Mouse (Mus musculus): ENCODE data around the gene Psmb11. TPM values are rescaled to one million over a fixed set of nuclear protein-coding genes. Genes with fewer than 3 reads are reported as not detected.

The Psmb11 gene
- polyA plus RNA-seq, 1 experiment, result not detected

DNA sequence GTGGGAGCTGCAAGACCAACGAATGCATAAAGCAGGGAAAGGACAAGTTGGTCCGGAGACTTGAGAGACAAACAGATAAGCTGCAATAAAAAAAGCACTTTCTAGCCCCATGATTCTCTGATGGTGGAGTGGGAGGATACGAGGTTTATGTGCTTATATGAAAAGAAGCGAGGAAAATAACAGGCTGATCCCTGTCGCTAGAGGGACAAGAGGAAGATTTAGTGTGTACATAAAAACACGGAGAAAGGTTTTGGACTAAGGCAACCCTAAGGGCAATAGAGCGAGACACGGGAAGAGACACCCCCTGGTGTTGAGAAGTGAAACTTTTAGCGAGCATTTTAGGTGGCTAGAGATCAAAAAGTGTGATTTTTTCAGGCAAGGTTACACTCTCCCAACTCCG lies 43.2 kb upstream of the Psmb11 start:
- TF ChIP-seq POLR2A (IDR thresholded peaks at IDR 0.05; ENCODE audit: low read depth, low read length) (peak; percentile 4; the same call in 1 of the 2 replicates), CTCF (IDR thresholded peaks at IDR 0.05; ENCODE audit: borderline replicate concordance, insufficient read depth, low read length) (no peak)
- no peaks in the 10 kb centered on the region for H3K4me1 ChIP-seq (ENCODE audit: control insufficient read depth, insufficient read depth, low read length)
- peak overlapping the region; percentile 89 for H3K27ac ChIP-seq (ENCODE audit: insufficient read depth, low read length)
- H3K4me3 ChIP-seq (ENCODE audit: insufficient read depth, low read length), result peak overlapping the region; percentile 87

DNA sequence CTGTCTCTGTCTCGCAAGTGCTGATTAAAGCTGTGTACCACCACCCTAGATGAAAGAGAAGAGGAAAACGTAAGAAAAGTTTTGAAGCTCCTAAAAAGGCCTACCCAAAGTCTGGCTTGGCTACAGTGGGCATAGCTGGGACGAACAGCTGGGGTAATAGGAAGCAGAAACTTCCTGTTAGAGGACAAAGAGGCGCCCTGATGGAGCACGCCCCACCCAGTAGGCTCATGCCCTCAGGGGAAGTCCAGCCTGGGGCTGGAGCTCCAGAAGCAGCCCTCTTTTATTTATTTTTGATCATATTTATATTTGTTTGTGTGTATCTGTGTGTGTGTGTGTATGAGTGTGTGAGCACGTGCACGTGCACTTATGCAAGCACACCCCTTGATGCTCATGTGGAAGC lies 41.6 kb upstream of the Psmb11 start:
- H3K4me1 ChIP-seq (ENCODE audit: control insufficient read depth, insufficient read depth, low read length), result no peaks in the 10 kb centered on the region
- TF ChIP-seq CTCF (IDR thresholded peaks at IDR 0.05; ENCODE audit: borderline replicate concordance, insufficient read depth, low read length) (no peak), POLR2A (IDR thresholded peaks at IDR 0.05; ENCODE audit: low read depth, low read length) (no peak)
- H3K4me3 ChIP-seq (ENCODE audit: insufficient read depth, low read length), result no peak overlapping the region
- no peak overlapping the region for H3K27ac ChIP-seq (ENCODE audit: insufficient read depth, low read length)

DNA sequence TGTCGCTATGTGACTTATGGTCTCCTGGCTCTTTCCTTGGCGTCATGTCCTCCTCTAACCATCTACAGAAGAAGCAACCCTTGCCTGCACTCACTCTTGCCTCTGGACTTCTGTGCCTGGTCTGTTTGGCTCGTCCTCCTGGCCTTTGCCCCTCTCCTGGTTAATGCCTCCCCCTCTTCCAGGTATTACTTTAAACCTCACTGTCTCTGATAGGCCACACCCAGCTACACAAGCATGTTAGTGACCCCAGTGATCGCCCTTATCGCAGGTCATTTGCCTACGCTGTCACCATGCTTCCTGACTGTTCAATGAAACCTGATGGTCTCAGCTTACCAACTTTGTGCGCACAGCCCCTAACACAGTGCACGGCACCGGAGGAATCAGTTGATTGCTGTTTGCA lies 38.7 kb upstream of the Psmb11 start:
- Histone ChIP-seq H3K4me3 (ENCODE audit: insufficient read depth, low read length) (no peak overlapping the region), H3K4me1 (ENCODE audit: control insufficient read depth, insufficient read depth, low read length) (no peaks in the 10 kb centered on the region), H3K27ac (ENCODE audit: insufficient read depth, low read length) (no peak overlapping the region)
- TF ChIP-seq POLR2A (IDR thresholded peaks at IDR 0.05; ENCODE audit: low read depth, low read length) (no peak), CTCF (IDR thresholded peaks at IDR 0.05; ENCODE audit: borderline replicate concordance, insufficient read depth, low read length) (no peak)

DNA sequence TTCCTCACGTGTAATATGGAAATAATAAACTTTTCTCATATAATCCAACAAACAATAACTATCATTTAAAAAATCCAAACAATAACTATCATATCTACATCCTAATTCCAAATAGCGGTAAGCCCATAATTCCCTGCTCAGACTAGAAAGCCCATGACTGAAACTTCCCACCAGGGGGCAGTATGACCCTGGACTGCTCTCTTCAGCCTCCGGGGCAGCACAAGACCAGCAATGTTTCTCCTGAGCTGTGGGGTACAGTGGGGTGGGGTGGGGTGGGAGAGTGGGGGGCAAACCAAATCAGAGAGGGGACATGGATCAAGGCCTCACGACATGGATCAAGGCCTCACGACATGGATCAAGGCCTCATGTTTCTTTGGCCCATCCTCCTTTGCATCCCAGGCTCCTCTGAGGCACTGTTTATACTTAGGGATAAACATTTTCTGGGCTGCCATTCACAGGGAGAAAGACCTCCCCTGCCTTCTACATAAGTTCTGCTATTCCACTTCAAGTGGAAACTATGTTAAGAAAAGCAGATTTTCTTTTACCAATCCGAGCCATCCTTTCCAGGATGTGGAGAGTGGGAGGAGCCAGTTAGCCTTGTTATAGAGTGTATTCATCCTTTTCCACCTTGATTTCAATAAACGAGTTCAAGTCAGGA lies 37.4 kb upstream of the Psmb11 start:
- TF ChIP-seq POLR2A (IDR thresholded peaks at IDR 0.05; ENCODE audit: low read depth, low read length), result no peak
- TF ChIP-seq CTCF (IDR thresholded peaks at IDR 0.05; ENCODE audit: borderline replicate concordance, insufficient read depth, low read length), result peak; percentile 47; the same call in 1 of the 2 replicates
- H3K4me3 ChIP-seq (ENCODE audit: insufficient read depth, low read length), result no peak overlapping the region

DNA sequence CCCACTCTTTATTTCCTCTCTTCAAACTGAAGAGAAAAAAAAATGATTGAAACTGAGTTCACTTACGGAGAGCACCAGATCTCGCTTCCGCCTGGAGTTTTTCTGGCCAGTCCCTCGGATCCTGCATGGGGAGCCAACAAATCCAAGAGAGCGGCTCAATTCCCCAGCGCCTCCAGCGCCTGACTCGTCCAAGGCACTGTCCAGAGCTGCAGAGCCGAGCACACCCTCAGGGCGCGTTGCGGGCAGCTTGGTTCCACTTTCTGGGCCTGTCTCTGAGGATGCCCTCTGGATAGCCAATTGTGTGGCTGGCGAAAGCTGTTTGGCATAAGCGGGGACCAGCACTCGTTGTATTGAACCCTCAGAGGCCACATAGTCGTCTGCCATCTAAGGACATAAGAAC lies 30.2 kb upstream of the Psmb11 start:
- TF ChIP-seq POLR2A (IDR thresholded peaks at IDR 0.05; ENCODE audit: low read depth, low read length), result no peak
- TF ChIP-seq CTCF (IDR thresholded peaks at IDR 0.05; ENCODE audit: borderline replicate concordance, insufficient read depth, low read length), result no peak
- Histone ChIP-seq H3K27ac (ENCODE audit: insufficient read depth, low read length) (no peak overlapping the region), H3K4me1 (ENCODE audit: control insufficient read depth, insufficient read depth, low read length) (peaks cover 2% of the 10 kb centered on the region; the same call in 1 of the 2 replicates), H3K4me3 (ENCODE audit: insufficient read depth, low read length) (no peak overlapping the region)

More for the DNA sequence above, 37.4 kb upstream of the Psmb11 start:
- Histone ChIP-seq H3K4me1 (ENCODE audit: control insufficient read depth, insufficient read depth, low read length) (no peaks in the 10 kb centered on the region), H3K27ac (ENCODE audit: insufficient read depth, low read length) (no peak overlapping the region)

DNA sequence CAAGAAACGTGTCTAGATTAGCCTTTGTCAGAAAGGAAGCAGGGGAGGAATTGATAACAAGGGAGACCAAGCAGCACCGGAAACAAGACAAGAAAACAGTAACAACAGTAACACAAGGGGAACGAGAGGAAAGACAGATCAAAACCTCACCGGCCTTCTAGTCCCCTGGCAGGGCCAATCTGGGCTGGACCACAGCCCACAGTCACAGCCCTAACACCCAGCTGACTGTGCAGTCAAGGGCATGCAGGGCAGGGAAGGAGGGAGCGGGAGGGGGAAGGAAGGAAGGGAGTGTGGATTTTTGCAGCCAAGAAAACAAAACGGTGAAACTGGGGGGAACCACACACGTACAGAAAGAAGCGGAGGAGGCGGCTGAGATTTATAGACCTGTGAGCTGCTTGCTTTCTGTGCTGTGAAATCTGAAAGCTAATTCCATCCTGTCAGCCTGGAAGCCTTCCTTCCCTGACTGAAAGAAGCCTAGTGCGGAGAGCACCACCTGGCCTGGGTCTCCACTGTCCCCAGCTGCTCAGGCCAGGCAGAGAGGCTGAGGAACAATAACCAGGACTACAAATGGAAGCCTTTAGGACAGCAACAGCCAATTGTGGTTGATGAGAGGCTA lies 28.8 kb upstream of the Psmb11 start:
- TF ChIP-seq POLR2A (IDR thresholded peaks at IDR 0.05; ENCODE audit: low read depth, low read length), result no peak
- TF ChIP-seq CTCF (IDR thresholded peaks at IDR 0.05; ENCODE audit: borderline replicate concordance, insufficient read depth, low read length), result no peak
- H3K27ac ChIP-seq (ENCODE audit: insufficient read depth, low read length), result no peak overlapping the region
- H3K4me3 ChIP-seq (ENCODE audit: insufficient read depth, low read length), result no peak overlapping the region
- H3K4me1 ChIP-seq (ENCODE audit: control insufficient read depth, insufficient read depth, low read length), result peaks cover 2% of the 10 kb centered on the region; the same call in 1 of the 2 replicates

DNA sequence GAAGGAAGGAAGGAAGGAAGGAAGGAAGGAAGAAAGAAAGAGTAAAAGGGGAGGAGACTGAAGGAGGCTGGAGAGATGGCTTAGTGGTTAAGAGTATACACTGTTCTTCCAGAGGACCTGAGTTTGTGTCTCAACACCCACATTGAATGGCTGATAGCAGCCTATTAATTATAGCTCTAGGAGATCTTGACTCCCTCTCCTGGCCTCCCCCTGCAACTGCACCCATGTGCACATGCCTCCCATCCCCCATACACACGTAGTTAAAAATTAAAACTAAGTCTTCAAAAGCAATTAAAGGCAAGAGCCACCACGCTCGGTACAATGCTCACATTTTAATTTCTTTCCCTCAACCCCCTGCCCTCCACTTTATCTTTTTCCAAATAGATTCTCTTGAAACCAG lies 27.2 kb upstream of the Psmb11 start:
- Histone ChIP-seq H3K27ac (ENCODE audit: insufficient read depth, low read length) (no peak overlapping the region), H3K4me3 (ENCODE audit: insufficient read depth, low read length) (no peak overlapping the region), H3K4me1 (ENCODE audit: control insufficient read depth, insufficient read depth, low read length) (peaks cover under 1% of the 10 kb centered on the region; the same call in 1 of the 2 replicates)
- TF ChIP-seq CTCF (IDR thresholded peaks at IDR 0.05; ENCODE audit: borderline replicate concordance, insufficient read depth, low read length) (no peak), POLR2A (IDR thresholded peaks at IDR 0.05; ENCODE audit: low read depth, low read length) (no peak)

DNA sequence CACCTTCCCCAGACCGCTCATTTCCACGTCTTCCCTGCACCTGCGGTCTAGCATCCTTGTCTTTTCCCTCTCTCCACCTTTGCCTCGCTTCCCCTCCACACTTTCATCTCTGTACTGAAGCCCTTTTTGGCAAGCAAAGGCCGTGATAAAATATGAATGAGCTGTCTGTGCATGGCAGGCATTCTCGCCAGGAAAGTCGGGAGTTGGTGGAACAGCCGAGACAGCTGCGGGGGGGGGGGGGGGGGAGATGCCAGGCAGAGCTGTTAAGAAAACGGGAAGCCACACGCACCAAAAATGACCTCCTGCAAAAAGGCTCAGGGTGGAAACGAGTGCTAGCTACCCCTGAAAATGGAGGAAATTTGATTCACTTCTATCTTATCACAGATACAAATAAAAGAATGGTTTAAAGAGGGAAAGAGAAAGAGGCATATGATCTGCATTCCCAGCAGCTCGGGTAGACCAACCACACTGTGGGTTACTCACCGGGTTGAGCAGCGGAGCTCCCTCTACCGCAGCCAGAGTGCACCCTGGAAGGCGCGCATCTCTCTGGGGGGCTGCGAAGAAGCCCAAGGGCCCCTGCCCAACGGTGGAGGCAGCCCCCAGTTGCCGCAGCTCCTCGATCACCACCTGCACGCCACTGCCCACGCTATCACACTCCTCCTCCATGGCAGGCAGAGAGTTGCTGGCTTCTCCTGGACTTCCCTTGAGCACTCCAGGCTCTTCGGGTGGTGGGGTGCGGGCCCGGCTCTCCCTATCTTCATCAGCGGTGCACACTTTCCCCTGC lies 26.4 kb upstream of the Psmb11 start:
- no peak for TF ChIP-seq CTCF (IDR thresholded peaks at IDR 0.05; ENCODE audit: borderline replicate concordance, insufficient read depth, low read length)
- no peak for TF ChIP-seq POLR2A (IDR thresholded peaks at IDR 0.05; ENCODE audit: low read depth, low read length)
- no peak overlapping the region for H3K4me3 ChIP-seq (ENCODE audit: insufficient read depth, low read length)

DNA sequence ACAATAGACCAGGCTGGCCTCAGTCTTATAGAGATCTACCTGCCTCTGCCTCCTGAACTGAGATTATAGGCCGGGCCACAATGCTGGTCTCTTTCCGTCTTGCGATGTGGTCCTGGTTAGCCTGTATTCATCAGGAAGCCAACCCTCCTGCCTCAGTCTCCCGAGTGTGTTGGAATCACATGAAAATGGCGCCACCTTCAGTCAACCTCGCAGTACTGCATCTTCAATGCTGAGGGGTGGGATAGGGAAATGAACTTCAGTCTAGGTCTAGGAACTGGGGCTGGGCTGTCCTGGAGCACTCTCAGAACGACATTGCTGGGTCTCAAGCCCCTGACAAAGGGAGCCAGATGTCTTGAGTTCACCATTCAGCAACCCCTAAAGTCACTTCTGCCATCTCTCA lies 24.1 kb upstream of the Psmb11 start:
- Histone ChIP-seq H3K27ac (ENCODE audit: insufficient read depth, low read length) (no peak overlapping the region), H3K4me1 (ENCODE audit: control insufficient read depth, insufficient read depth, low read length) (no peaks in the 10 kb centered on the region), H3K4me3 (ENCODE audit: insufficient read depth, low read length) (no peak overlapping the region)
- TF ChIP-seq CTCF (IDR thresholded peaks at IDR 0.05; ENCODE audit: borderline replicate concordance, insufficient read depth, low read length), result 0 out of 2 replicates have a peak, but pooled peaks have one; percentile 14
- TF ChIP-seq POLR2A (IDR thresholded peaks at IDR 0.05; ENCODE audit: low read depth, low read length), result no peak

More for the DNA sequence above, 26.4 kb upstream of the Psmb11 start:
- H3K4me1 ChIP-seq (ENCODE audit: control insufficient read depth, insufficient read depth, low read length), result no peaks in the 10 kb centered on the region
- H3K27ac ChIP-seq (ENCODE audit: insufficient read depth, low read length), result no peak overlapping the region

Measured in embryonic fibroblast, embryonic 13.5 days (primary cell).